Mouse (Mus musculus) thymus, postnatal 36 days (tissue): ENCODE data around the gene Ccl9.

Experiments
- DNase-seq, 2 experiments: peaks; one replicate each; pipeline ENCODE4 v3.0.0; 2022; ENCODE audit warnings: mixed read lengths in 2 of 2

Gene Ccl9

DNA sequence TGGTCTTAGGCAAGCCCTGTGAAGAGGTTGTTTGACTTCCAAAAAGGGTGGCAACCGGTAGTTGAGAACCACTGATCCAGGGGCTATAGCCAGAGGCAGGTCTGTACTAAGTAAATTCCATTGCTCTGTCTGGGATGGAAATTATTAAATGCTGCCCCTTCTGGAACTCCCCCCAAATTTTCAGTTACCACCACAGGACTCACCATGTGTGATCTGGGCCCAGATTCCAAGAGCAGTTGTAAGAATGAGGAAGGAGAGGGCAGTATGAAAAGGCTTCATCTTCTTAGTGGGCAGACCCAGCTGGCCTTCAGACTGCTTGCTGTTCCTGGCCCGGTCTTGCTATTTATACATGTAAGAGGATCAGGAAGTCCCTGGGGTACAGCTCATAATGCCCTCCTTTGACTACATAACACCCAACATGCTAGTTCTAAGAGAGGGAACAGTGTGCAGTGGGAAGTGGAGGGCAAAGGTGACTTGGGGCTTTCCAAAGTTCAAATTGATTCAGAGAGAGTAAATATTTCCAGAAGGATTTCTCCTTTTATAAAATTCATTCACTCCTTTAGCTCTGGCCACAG is at the start of gene Ccl9:
Ccl9 (minus strand) TSS at position 451 of the 575 bp plus-strand sequence.
- no peak for DNase-seq

GRCm38 (mm10) chr11:83623586-83623985 is 45.1 kb upstream of the Ccl9 start:
- no peak for DNase-seq

DNA sequence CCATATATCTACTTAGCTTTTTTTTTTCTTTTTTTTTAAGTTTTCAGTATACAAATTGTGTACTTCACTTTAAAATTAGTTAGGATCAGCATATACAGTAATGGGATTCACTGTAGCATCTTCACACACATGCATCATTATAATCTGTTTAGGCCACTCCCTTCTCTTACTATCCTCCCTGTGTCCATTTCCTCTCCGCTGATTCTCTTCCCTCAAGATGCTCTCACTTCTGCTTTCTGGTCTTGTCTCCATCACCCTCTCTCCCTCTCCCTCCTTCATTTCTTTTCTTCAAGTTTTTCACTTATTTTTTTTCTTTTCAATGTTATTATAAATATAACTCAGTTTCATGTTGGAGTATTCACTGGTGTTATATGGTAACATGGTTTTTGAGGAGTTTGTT is 40.6 kb upstream of the Ccl9 start:
- no peak for DNase-seq

DNA sequence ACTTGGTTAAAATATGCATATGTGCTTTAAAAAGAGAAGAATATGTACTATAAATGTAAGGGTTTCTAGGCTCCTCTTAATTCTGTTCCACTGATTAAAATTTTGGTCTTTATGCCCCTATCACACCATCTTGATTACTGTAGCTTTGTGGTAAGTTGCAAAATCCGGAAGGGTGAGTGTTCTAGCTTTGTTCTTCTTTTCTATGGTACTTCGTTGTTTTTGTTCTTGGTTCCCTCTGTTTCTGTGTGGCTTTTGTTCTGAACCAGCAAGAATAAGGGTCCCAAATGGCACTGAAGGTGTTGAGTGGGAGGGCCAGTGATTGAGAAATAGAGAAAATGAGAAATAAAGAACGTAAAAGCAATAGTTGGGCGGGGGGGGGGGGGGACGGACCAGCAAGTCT is 39.8 kb upstream of the Ccl9 start:
- no peak for DNase-seq

DNA sequence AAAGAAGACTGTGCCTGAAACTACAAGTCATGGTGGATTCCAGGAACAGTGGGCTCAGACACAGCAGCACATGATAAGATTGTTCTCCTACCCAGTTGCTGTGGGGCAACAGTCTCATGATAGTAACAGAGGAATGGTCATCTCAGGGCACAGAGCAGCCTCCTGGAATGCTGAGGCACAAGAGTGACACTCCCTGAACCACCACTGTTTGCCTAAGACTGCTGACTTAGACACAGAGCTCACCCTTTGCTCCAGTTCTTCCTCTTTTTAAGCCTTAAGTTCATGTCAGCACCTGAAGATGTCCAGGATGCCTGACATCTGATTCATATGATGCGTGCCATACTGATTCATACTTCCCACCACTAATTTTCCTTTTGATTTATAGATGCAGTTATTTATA is 38.1 kb upstream of the Ccl9 start:
- no peak for DNase-seq

DNA sequence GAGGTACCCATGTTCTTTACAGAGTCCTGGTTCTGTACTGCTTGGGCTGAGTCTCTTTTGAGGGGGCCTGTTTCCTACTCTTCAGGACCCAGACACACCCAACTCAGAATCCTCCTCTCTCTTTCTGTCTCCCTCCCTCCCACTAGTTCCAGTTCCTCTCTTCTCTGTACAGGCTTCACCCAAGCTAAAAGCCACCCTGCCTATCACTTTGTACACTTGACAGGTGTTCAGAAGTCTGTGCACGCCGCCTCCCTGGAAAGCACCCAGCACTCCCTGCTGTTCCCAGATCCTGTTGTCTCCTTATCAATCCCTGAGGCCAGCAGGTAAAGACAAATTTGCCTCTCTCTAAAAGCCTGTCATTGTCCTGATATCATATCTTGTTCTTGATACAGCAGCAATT is 32.5 kb upstream of the Ccl9 start:
- DNase-seq, result no peak

- no peak for DNase-seq
Measured at GRCm38 (mm10) chr11:83606396-83606795, 28.0 kb upstream of the Ccl9 start.

GRCm38 (mm10) chr11:83605535-83605934 is 27.1 kb upstream of the Ccl9 start:
- no peak for DNase-seq

DNA sequence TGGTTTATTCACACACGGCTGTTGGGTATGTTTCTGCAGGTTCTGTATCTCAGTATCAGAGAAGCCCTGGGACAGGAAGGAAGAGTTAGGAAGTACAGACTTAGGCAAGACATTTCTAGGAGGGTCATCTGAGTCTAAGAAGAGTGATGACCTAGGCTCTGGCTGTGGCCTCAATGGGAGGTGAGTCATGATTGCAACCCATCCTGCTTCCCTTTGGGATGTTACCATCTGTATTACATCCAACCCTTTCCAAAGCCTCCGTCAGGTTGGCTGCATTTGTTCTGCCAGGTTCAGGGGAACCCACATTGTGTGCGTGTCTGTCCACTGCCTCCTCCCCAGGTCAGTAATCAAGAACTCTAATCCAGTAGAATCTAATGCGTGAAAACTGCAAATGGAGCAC is 26.3 kb upstream of the Ccl9 start:
- no peak for DNase-seq

- no peak for DNase-seq
Measured at GRCm38 (mm10) chr11:83603399-83603798, 25.0 kb upstream of the Ccl9 start.

GRCm38 (mm10) chr11:83600576-83600975 is 22.1 kb upstream of the Ccl9 start:
- no peak for DNase-seq

GRCm38 (mm10) chr11:83598991-83599390 is 20.6 kb upstream of the Ccl9 start:
- no peak for DNase-seq

DNA sequence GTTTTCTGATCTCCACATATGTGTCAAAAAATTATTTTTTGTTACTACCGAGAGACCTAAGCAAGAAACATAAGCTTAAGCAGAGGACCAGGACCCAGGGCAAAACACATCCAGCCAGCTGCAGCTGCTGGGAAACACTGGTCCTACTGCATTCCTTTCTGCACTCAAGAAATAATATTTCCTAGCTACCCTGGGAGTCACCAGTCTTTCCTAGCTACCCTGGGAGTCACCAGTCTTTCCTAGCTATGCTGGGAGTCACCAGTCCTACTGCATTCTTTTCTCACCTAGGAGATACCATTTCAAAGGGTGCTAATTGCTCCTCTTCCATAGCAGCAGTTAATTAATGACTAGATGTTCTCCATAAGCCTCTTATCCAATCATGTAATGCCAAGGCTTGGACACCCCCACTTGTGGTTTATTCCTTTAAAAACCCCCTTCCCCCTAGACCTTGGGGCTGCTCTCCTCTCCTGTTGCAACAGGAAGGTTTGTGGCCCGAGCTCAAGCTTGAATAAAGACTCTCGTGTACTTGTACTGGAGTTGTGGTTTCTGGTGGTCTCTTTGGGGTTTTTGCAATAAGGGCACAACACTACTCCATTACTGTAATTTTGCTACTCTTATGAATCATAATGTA is 19.9 kb upstream of the Ccl9 start:
- DNase-seq, result no peak

DNA sequence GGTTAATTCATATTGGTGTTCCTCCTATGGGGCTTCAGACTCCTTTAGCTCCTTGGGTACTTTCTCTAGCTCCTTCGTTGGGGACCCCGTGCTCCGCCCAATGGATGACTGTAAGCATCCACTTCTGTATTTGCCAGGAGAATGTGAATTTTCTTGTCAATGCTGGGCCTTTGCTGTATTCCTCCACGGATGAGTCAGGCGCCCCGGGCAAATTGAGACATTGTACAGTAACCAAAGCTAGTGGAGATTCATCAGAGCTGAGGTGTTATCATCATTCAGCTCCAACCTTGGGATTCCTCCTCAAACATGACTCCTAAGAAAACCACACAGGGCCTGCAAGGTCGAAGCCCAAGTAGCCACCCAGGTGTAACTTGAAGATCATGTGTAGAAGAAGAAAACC is 19.4 kb upstream of the Ccl9 start:
- no peak for DNase-seq

- DNase-seq, result no peak
Measured at GRCm38 (mm10) chr11:83595669-83596455, 17.4 kb upstream of the Ccl9 start.

DNA sequence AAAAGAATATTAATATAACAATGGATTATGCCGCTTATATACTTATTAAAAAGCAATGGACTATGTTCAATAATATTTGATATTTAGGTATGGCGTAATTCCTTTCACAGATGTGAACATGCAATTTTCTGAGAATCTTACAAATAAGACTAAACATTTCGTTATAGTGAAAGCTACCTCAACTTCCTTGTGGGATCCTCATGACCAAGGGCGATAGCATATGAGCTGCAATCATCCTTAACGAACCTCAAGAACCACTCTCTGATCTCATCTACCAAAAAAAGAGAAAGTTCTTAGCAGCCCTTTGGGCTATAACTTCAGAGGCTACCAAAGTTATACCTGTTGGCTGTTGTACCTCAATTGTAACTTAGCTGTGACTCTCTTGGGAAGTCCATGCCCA is 15.0 kb upstream of the Ccl9 start:
- no peak for DNase-seq

- DNase-seq, result no peak
Measured at GRCm38 (mm10) chr11:83592853-83593252, 14.4 kb upstream of the Ccl9 start, which contains the start of gene Ccl6. TSS of gene Ccl6 (minus strand) at chr11:83593087.

DNA sequence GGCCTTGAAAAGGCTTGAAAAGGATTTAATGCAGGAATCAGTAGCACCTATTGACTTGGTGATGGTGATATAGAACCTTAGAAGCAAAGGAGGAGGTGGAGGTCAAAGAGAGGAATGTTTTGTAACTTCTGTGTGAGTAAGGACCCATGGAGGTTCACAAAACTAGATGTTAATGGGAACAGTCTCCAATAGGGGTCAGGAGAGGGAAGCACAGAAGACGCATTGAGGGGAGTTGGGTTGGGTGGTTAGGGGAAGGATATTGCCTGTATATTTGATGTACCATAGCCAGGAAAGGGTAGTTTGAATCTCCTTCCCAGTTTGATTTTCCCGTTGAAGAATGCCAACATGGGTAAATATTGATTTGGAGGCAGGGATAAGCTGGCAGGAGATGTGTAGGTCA is 5.8 kb upstream of the Ccl9 start:
- no peak for DNase-seq

GRCm38 (mm10) chr11:83583450-83583754 is 5.0 kb upstream of the Ccl9 start:
- no peak for DNase-seq

DNA sequence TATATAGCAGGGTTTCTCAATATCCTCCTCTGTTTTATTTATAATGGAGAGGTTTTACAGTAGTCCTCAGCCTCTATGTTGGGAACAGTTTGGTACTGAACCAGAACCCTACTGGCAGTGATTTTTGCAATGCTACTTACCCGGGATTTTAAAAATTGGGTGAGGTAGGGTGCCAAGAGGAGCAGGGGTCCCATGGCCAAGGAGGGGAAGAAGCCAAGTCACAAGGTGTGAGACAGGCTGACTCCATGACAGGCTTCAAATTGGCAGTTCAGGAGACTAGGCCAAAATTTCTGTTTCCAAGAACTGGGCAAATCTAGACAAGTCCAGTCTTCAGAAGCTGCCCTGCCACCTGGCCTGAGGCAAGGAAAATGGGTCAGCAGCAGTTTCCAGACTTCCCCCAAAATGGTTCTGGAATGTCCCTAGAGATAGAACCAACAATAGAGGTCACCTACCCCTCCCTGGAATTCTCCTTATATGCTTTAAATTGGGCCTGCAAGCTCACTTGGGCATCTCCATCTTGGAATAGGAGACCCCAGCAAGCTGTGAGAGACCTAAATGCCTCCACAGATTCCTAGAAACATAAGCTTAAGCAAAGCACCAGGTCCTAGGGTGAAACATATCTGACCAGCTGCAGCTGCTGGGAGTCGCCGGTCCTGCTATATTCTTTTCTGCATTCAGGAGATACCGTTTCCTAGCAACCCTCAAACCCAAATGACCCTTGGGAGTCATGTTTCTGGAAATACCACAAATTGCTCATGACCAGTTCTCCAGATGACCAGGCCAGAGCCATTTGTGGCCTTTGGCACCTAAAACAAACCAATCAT is 4.4 kb upstream of the Ccl9 start:
- no peak for DNase-seq

DNA sequence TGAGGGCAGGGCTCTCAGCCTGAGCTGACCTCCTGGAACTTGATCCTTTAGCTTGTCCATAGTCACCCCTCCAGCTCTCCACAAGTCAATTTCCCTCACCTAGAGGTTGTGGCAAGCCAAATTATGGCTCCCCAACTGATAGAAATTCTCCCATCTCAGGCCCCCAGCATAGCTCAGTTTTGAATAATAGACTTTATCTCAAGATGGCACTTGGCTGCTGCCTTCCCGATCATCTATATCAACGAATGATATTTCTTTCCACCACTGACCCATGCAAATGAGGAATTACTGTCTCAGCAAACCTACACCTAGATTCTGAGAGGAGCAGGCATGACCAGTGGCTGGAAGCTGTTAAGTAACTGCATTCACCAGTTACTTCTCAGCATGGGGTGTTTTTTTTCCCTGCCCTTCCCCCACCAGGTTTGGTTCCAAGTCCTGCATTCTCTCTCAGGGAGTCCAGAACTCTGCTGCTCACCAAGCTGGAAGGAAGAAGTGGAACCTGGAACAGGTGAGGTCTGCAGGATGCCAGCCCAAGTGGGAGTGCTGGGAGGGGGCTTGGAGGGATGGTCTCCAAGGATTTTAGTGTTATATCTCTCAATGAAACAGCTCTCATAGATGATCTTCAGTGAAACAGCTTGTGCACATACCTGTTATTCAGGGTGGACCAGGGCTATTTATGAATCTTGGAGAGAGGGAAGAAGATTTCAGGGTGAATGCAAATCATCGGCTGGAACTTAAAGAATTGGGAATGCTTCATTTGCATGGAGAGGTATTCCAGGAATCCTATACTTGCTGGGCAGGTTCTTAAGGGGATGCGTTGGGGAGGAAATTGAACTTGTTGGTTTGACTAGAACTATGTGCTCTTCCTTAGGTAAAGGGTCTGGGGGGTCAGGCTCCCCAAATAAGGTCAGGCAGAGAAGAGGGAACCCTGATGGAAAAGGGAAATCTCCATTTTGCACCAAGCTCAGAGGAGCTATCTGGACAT is 3.5 kb upstream of the Ccl9 start:
- DNase-seq, result no peak

DNA sequence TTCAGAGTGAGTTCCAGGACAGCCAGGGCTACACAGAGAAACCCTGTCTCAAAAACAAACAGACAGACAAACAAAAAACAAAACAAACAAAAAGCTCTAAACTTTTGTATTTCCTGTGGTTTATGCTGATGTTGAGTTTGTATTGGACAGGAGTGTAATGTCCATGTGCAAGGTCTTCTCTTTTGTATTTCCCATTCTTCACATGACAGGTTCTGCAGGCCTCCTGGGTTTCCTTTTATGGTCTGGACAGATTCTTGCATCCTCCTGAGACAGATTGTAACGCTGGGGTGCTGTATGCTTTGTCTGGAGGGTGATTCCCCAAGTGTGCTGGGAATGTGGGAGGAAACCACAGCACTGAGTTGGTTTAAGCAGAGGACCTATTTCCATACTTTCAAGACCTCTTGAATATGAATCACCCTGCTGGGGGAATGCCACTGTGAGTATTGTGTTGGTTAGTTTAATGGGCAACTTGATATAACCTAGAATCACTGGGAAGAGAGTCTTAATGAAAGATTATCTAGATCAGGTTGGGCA is 2.3 kb upstream of the Ccl9 start:
- no peak for DNase-seq
